Mouse (Mus musculus): ENCODE data around the gene Csf3.
A peak's percentile ranks its signal among the peaks of the same experiment; 100 is the strongest.

- TF ChIP-seq CTCF (IDR thresholded peaks at IDR 0.05; ENCODE audit: low read depth) (peak; percentile 25; the same call in 1 of the 2 replicates), EP300 (optimal IDR thresholded peaks at IDR 0.05) (no peak)
Measured at GRCm38 (mm10) chr11:98740393-98741050, 39.5 kb downstream of the Csf3 start, which contains the start of gene Thra.

Measured in stomach, postnatal 0 days (tissue).